Mouse (Mus musculus) intestine, postnatal 0 days (tissue): ENCODE measurements around the gene Gm13119. TPM values are rescaled to one million over a fixed set of nuclear protein-coding genes. Genes with fewer than 3 reads are reported as not detected.
"Not testable (repeated sequence)": the region's sequence is repeated elsewhere in the genome, so short reads cannot be mapped to it uniquely, and the experiment has no call there.

Experiments
- ATAC-seq: fragments of 200-750 bp; cut with Nextera tagmentation; 2 replicates; pipeline ENCODE4 v1.8.0; 2017; ENCODE audit warnings: mild to moderate bottlenecking, moderate TSS enrichment, moderate library complexity
- H3K27ac ChIP-seq: fragments of 300-500 bp; sonication (generic); 2 replicates; pipeline ENCODE4 v1.5.1; 2014; ENCODE audit warnings: mild to moderate bottlenecking, low read depth, low read length, moderate library complexity
- H3K27me3 ChIP-seq: fragments of 300-500 bp; sonication (generic); replicated peaks from 2 replicates; pipeline ENCODE4 v1.6.1; 2014; ENCODE audit warnings: low read length, mixed read lengths; ENCODE audit not compliant: control insufficient read depth, insufficient read depth
- H3K36me3 ChIP-seq: fragments of 300-500 bp; sonication (generic); 2 replicates; pipeline ENCODE4 v1.6.1; 2014; ENCODE audit warnings: mild to moderate bottlenecking, moderate library complexity; ENCODE audit not compliant: control insufficient read depth, insufficient read depth
- H3K4me1 ChIP-seq: fragments of 300-500 bp; sonication (generic); replicated peaks from 2 replicates; pipeline ENCODE4 v1.6.1; 2014; ENCODE audit warnings: antibody characterized with exemption, low read length, mixed read lengths; ENCODE audit not compliant: control insufficient read depth, insufficient read depth
- H3K4me2 ChIP-seq: fragments of 300-500 bp; sonication (generic); replicated peaks from 2 replicates; pipeline ENCODE4 v1.6.1; 2014; ENCODE audit warnings: low read depth, mild to moderate bottlenecking, moderate library complexity
- H3K4me3 ChIP-seq: fragments of 300-500 bp; sonication (generic); 2 replicates; pipeline ENCODE4 v1.5.1; 2014; ENCODE audit warnings: low read depth, low read length
- H3K9ac ChIP-seq: fragments of 300-500 bp; sonication (generic); 2 replicates; pipeline ENCODE4 v1.6.1; 2014; ENCODE audit warnings: mild to moderate bottlenecking, low read depth, low read length
- H3K9me3 ChIP-seq: fragments of 300-500 bp; sonication (generic); 2 replicates; pipeline ENCODE4 v1.6.1; 2016; ENCODE audit warnings: mixed run types; ENCODE audit not compliant: control insufficient read depth
- CTCF ChIP-seq: sonication (generic); IDR thresholded peaks from 2 replicates; pipeline ENCODE4 v1.5.1; 2016; ENCODE audit warnings: low read depth, mild to moderate bottlenecking, control low read depth, antibody characterized with exemption, moderate library complexity
- WGBS: fragments of 180-500 bp; shearing (Covaris S2); extraction: QIAGEN DNeasy Blood & Tissue Kit; methylation state at CpG from one replicate; pipeline ENCODE4 v1.1.7; 2014; 5-methylcytosine and 5-hydroxymethylcytosine counted together
- polyA plus RNA-seq: library from polyadenylated mRNA; unstranded; fragments of >200 nt; fragmentation: Nextera tagmentation; extraction: Ambion mirVana; gene quantifications from 2 replicates; pipeline ENCODE4 v1.2.1, GENCODE M21; 2015

Gene Gm13119
- not detected in 2 replicates for polyA plus RNA-seq

DNA sequence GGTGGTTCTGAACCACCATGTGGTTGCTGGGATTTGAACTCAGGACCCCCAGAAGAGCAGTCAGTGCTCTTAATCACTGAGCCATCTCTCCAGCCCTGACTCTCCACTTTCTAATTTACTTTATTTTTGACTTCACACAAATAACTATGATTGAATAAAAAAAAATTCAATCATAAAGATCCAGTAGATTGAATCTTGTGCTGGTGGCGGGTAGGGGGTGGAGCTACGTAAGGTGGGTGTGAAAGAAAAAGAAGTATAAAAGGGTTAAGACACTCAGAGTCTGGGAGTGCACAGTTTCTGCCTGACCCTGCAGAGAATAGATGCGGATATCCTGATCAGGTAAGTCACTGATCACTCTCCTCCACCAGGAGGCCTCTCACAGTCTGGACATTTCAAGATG, at the start of gene Gm13119:
Gene Gm13119, plus strand, starts transcription at position 301 of the 400 bp plus-strand sequence.
- not testable (repeated sequence) for H3K27me3 ChIP-seq, H3K36me3 ChIP-seq, H3K9ac ChIP-seq, H3K9me3 ChIP-seq, H3K4me3 ChIP-seq, H3K27ac ChIP-seq, ATAC-seq, H3K4me1 ChIP-seq, H3K4me2 ChIP-seq
- 85% methylated on average over 3 of the region's 3 CpGs for WGBS

- not testable (repeated sequence) for H3K9me3 ChIP-seq, H3K4me2 ChIP-seq, H3K27me3 ChIP-seq, H3K4me1 ChIP-seq, H3K27ac ChIP-seq, H3K9ac ChIP-seq, H3K36me3 ChIP-seq, H3K4me3 ChIP-seq, ATAC-seq
- 62% methylated on average over 2 of the region's 2 CpGs for WGBS
Measured at GRCm38 (mm10) chr4:144312666-144313460, 44.9 kb upstream of the Gm13119 start.

DNA sequence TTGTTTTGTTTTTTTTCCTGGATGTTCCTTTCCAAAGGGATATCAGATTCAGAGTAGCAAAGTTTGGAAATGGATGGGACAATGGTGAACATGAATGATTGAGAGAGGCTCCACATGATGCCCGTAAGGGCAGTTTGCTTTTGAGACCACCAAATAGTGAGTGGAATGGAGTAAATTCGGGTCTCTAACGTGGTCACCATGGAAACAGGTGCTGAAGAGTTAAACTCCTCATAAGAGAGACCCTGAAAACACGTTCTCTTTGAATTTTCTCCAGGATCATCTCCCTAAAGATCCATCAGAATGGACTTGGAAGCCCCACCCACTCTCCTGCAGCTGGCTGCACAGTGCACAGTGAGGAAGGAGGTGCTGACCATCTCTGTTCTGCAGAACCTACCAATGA, 27.8 kb upstream of the Gm13119 start, which contains the start of gene Gm13128:
Gene Gm13128, plus strand, starts transcription at position 301 of the 400 bp plus-strand sequence.
- not testable (repeated sequence) for ATAC-seq, H3K9ac ChIP-seq
- 60% methylated on average over 4 of the region's 4 CpGs for WGBS

DNA sequence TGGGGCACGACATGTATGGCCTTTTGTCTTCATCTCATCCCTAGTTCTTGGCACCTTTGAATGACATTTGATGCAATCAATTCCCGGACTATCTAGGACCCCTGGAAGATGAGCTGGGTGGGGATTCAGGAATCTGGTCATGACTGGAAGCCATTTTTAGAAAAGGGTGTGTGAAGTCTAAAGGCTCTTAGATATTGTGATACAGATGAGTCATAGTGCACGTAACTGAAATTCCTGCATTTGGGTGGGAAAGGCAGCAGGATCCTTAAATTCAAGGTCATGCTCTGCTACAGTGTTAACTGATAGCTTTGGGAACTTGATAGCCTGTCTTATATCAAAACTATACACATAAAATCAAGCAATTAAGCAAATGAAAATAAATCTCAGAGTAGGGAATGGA, 21.9 kb upstream of the Gm13119 start:
- H3K4me3 ChIP-seq, H3K9ac ChIP-seq, H3K27me3 ChIP-seq, ATAC-seq, H3K9me3 ChIP-seq, H3K4me1 ChIP-seq, H3K4me2 ChIP-seq, H3K36me3 ChIP-seq, H3K27ac ChIP-seq: not testable (repeated sequence)
- 89% methylated on average over 2 of the region's 3 CpGs for WGBS

More for the DNA sequence above, 27.8 kb upstream of the Gm13119 start, which contains the start of gene Gm13128:
- H3K27ac ChIP-seq, H3K4me1 ChIP-seq, H3K9me3 ChIP-seq, H3K27me3 ChIP-seq, H3K36me3 ChIP-seq, H3K4me2 ChIP-seq, H3K4me3 ChIP-seq: not testable (repeated sequence)

- 48% methylated on average over 2 of the region's 2 CpGs for WGBS
- no peaks in the 10 kb centered on the region for H3K36me3 ChIP-seq
- ATAC-seq, result no peak
Measured at GRCm38 (mm10) chr4:144377911-144378310, 20.2 kb downstream of the Gm13119 start, which contains the start of gene Pramef20. Pramef20 (minus strand) TSS chr4:144377933.

GRCm38 (mm10) chr4:144396316-144396715, 38.6 kb downstream of the Gm13119 start:
- no peaks in the 10 kb centered on the region for H3K9me3 ChIP-seq
- no peaks in the 10 kb centered on the region for H3K4me1 ChIP-seq
- TF ChIP-seq CTCF, result no peak
- no peak overlapping the region for H3K4me3 ChIP-seq
- no peaks in the 10 kb centered on the region for H3K36me3 ChIP-seq
- 29% methylated on average over 3 of the region's 3 CpGs for WGBS
- no peak for ATAC-seq
- no peak overlapping the region for H3K4me2 ChIP-seq
- no peak overlapping the region for H3K9ac ChIP-seq
- H3K27ac ChIP-seq, result no peak overlapping the region
- H3K27me3 ChIP-seq, result no peaks in the 10 kb centered on the region

More at GRCm38 (mm10) chr4:144377911-144378310, 20.2 kb downstream of the Gm13119 start, which contains the start of gene Pramef20:
- Histone ChIP-seq H3K4me3 (no peak within 1 kb of the TSS), H3K4me2 (no peak within 1 kb of the TSS), H3K9ac (no peak within 1 kb of the TSS), H3K27me3 (no peaks in the 10 kb centered on the region), H3K27ac (no peak within 1 kb of the TSS), H3K4me1 (no peaks in the 10 kb centered on the region), H3K9me3 (no peaks in the 10 kb centered on the region)
- no peak for TF ChIP-seq CTCF
